Mouse (Mus musculus) thymus, adult 2 months (tissue): ENCODE measurements around the gene Ifnar2. TPM values are rescaled to one million over a fixed set of nuclear protein-coding genes. Genes with fewer than 3 reads are reported as not detected.

Experiments
- DNase-seq: peaks from one replicate; pipeline ENCODE4 v3.0.0; 2021
- H3K27ac ChIP-seq: fragments of 200-500 bp; 2 replicates; pipeline ENCODE4 v1.5.1; 2012; ENCODE audit warnings: low read length, control low read depth; ENCODE audit not compliant: control insufficient read depth, insufficient read depth
- H3K27me3 ChIP-seq: fragments of 200-500 bp; 2 replicates; pipeline ENCODE4 v1.6.1; 2012; ENCODE audit warnings: mild to moderate bottlenecking, low read length, moderate library complexity, mixed read lengths; ENCODE audit not compliant: control insufficient read depth, insufficient read depth
- H3K36me3 ChIP-seq: fragments of 200-500 bp; 2 replicates; pipeline ENCODE4 v1.6.1; 2012; ENCODE audit warnings: mild to moderate bottlenecking, low read length, moderate library complexity; ENCODE audit not compliant: control insufficient read depth, insufficient read depth
- H3K4me1 ChIP-seq: fragments of 200-500 bp; replicated peaks from 2 replicates; pipeline ENCODE4 v1.6.1; 2012; ENCODE audit warnings: low read length; ENCODE audit not compliant: control insufficient read depth, insufficient read depth
- H3K4me3 ChIP-seq: fragments of 200-500 bp; 2 replicates; pipeline ENCODE4 v1.5.1; 2012; ENCODE audit warnings: mild to moderate bottlenecking, low read length, control low read depth, moderate library complexity; ENCODE audit not compliant: control insufficient read depth, insufficient read depth
- CTCF ChIP-seq: fragments of 200-500 bp; IDR thresholded peaks from 2 replicates; pipeline ENCODE4 v1.5.1; 2012; ENCODE audit warnings: mild to moderate bottlenecking, control low read depth, low read length, moderate library complexity, borderline replicate concordance; ENCODE audit not compliant: control insufficient read depth, poor library complexity, insufficient read depth; ENCODE audit errors: extremely low read depth
- POLR2A ChIP-seq: fragments of 200-500 bp; IDR thresholded peaks from 2 replicates; pipeline ENCODE4 v1.6.1; 2012; ENCODE audit warnings: mild to moderate bottlenecking, low read length, control low read depth, moderate library complexity; ENCODE audit not compliant: control insufficient read depth, poor library complexity, insufficient read depth; ENCODE audit errors: extremely low read depth
- WGBS: fragments of 180-500 bp; shearing (Covaris S2); methylation state at CpG from one replicate; pipeline ENCODE4 v1.1.7; 2018; 5-methylcytosine and 5-hydroxymethylcytosine counted together
- polyA plus RNA-seq: library from polyadenylated mRNA; depleted of rRNA; stranded (reverse); fragments of >200 nt; gene quantifications from 2 replicates; pipeline ENCODE4 v1.2.3, GENCODE M21; 2012; rRNA removed

Ifnar2 gene
- polyA plus RNA-seq, 1 experiment: 57.0 TPM

DNA sequence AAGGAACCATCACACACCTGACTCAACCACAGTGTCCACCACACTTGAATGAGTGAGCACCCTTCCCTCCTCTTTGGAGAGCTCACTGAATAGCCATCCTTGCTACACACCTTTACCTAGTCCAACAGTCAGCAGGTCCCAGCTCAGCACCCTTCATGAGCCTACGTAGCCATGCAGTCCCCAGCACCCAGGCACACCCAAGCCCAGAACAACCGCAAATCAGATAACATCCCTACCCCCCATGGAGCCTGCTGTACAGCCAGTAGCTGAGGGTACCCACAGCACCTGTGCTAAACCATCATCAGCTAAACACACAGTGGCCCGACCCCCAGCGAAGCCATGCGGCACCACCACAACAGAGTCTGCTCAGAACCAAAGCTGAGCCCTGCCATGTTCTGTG is 75.5 kb downstream of the Ifnar2 start:
- peaks cover 66% of the 10 kb centered on the region for H3K4me1 ChIP-seq
- WGBS: 7% methylated on average over 5 of the region's 5 CpGs
- H3K27me3 ChIP-seq: no peaks in the 10 kb centered on the region
- H3K36me3 ChIP-seq: no peaks in the 10 kb centered on the region
- TF ChIP-seq POLR2A: no peak
- H3K27ac ChIP-seq: peak overlapping the region; percentile 75
- H3K4me3 ChIP-seq: no peak overlapping the region
- peak; percentile 43 for DNase-seq

- Histone ChIP-seq H3K4me3 (no peak overlapping the region), H3K4me1 (peaks cover 67% of the 10 kb centered on the region), H3K27ac (peak overlapping the region; percentile 75; the same call in 1 of the 2 replicates), H3K36me3 (no peaks in the 10 kb centered on the region), H3K27me3 (no peaks in the 10 kb centered on the region)
- TF ChIP-seq CTCF (no peak), POLR2A (no peak)
- no peak for DNase-seq
- 70% methylated on average over 7 of the region's 7 CpGs for WGBS
These were observed 76.3 kb downstream of the Ifnar2 start for GRCm38 (mm10) chr16:91448895-91449294.

DNA sequence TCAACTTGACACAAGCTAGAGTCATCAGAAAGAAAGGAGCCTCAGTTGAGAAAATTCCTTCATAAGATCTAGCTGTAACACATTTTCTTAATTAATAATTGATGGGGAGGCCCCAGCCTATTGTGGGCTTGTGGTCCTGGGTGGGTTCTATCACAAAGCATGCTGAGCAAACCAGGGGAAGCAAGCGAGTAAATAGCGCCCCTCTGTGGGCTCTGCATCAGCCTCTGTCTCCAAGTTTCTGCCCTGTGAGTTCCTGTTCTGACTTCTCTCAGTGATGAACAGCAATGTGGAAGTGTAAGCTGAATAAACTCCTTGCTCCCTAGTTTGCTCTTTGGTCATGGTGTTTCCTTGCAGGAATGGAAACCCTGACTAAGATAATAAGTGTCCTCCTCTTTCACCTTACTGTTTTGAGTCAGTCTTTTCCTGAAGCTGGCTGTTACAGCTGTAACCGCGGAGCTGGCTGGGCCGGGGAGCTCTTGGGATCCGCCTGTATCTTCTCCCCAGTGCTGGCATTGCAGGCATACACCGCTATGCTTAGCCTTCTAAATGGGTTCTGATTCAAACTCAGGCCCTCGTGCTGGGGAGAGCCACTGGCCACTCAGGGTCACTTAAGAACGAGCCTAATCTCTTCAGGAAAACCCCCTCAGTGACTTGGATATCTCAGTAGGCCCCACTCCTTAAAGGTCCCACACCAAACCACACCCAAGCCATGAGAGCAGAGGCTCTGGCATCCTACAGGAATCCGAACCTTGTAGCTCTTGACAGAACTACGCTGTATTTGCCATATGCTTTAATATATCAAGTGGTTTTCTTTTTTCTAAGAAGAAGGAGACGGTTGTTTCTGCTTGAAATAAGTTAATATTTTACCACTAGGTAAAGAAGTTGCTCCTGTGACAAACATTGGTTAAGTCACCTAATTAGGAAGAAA is 77.8 kb downstream of the Ifnar2 start:
- Histone ChIP-seq H3K27me3 (no peaks in the 10 kb centered on the region), H3K36me3 (no peaks in the 10 kb centered on the region), H3K4me3 (no peak overlapping the region), H3K4me1 (peaks cover 65% of the 10 kb centered on the region), H3K27ac (no peak overlapping the region)
- no peak for DNase-seq
- TF ChIP-seq POLR2A (no peak), CTCF (no peak)
- 96% methylated on average over 12 of the region's 12 CpGs for WGBS

- Histone ChIP-seq H3K4me3 (no peak overlapping the region), H3K27me3 (no peaks in the 10 kb centered on the region), H3K27ac (peak overlapping the region; percentile 63), H3K36me3 (no peaks in the 10 kb centered on the region), H3K4me1 (peaks cover 58% of the 10 kb centered on the region)
- peak; percentile 57 for DNase-seq
- TF ChIP-seq CTCF (no peak), POLR2A (no peak)
- WGBS: 4% methylated on average over 2 of the region's 2 CpGs
These were observed 79.4 kb downstream of the Ifnar2 start for GRCm38 (mm10) chr16:91451949-91452348.

DNA sequence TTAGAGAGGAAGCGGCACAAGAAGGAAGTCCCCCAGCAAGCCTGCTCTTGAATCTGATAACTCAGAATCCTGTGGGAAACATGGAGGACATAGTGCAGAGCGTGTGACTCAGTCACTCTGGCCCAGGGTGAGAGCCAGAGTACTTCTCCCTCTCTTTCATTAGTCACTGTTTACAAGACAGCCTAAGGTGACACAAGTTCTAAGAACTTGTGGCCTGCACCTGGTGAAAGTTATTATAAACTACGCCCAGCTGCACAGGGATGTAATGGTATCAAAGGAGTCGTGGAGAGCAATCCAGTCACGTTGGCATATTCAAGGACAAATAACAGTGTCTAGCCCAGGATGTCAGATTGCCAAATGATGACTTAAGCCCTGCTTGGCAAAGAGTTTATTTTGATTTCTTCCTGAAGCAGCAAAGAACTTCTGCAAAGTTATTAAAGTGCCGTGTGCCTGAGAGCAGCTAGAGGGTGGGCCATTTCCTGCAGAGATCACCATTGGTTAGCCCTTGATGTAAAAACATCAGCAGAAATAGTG is 79.8 kb downstream of the Ifnar2 start:
- Histone ChIP-seq H3K27me3 (no peaks in the 10 kb centered on the region), H3K4me1 (peaks cover 55% of the 10 kb centered on the region), H3K4me3 (no peak overlapping the region), H3K36me3 (no peaks in the 10 kb centered on the region), H3K27ac (peak overlapping the region; percentile 63)
- TF ChIP-seq POLR2A (no peak), CTCF (no peak)
- no peak for DNase-seq
- 9% methylated on average over 6 of the region's 6 CpGs for WGBS

Other genes starting within 250 kb of the Ifnar2 start
- 0.11 and 0.12 TPM in 2 replicates for gene Olig2, start 147.3 kb upstream of the Ifnar2 start, polyA plus RNA-seq
- gene Olig1, start 103.0 kb upstream of the Ifnar2 start, polyA plus RNA-seq: 0.51 and 0.66 TPM in 2 replicates
- gene Gm21970, start 18.9 kb downstream of the Ifnar2 start, polyA plus RNA-seq: not detected in 2 replicates
- 28.5 and 35.6 TPM in 2 replicates for gene Il10rb, start 33.4 kb downstream of the Ifnar2 start, polyA plus RNA-seq
- gene Ifnar1, start 112.5 kb downstream of the Ifnar2 start, polyA plus RNA-seq: 47.0 and 49.1 TPM in 2 replicates
- gene Ifngr2, start 174.3 kb downstream of the Ifnar2 start, polyA plus RNA-seq: 33.4 and 34.4 TPM in 2 replicates
- 34.8 and 37.8 TPM in 2 replicates for gene Tmem50b, start 225.0 kb downstream of the Ifnar2 start, polyA plus RNA-seq
- gene Dnajc28, start 246.2 kb downstream of the Ifnar2 start, polyA plus RNA-seq: 1.3 and 2.0 TPM in 2 replicates